Mouse (Mus musculus) heart, adult 2 months (tissue): ENCODE data around the gene Bpifc. TPM values are rescaled to one million over a fixed set of nuclear protein-coding genes. Genes with fewer than 3 reads are reported as not detected.

ENCODE experiments used
- DNase-seq, 2 experiments: peaks; one replicate each; pipeline ENCODE4 v3.0.0; 2021
- H3K27ac ChIP-seq: fragments of 200-600 bp; 2 replicates; pipeline ENCODE4 v1.8.1; 2022
- H3K27me3 ChIP-seq: fragments of 200-500 bp; 2 replicates; pipeline ENCODE4 v1.6.1; 2012; ENCODE audit warnings: mild to moderate bottlenecking, low read length, inconsistent platforms, mixed read lengths; ENCODE audit not compliant: control insufficient read depth, insufficient read depth
- H3K36me3 ChIP-seq: fragments of 200-500 bp; 2 replicates; pipeline ENCODE4 v1.6.1; 2012; ENCODE audit warnings: low read length, inconsistent platforms; ENCODE audit not compliant: control insufficient read depth, insufficient read depth
- H3K4me1 ChIP-seq: fragments of 200-500 bp; 2 replicates; pipeline ENCODE4 v1.6.1; 2011; ENCODE audit warnings: low read length; ENCODE audit not compliant: control insufficient read depth, insufficient read depth
- H3K4me3 ChIP-seq: fragments of 200-600 bp; 2 replicates; pipeline ENCODE4 v1.8.1; 2022
- H3K79me2 ChIP-seq: fragments of 200-500 bp; replicated peaks from 2 replicates; pipeline ENCODE4 v1.6.1; 2012; ENCODE audit warnings: mild to moderate bottlenecking, inconsistent platforms, low read length, moderate library complexity, mixed read lengths; ENCODE audit not compliant: control insufficient read depth, insufficient read depth
- H3K9ac ChIP-seq: fragments of 200-500 bp; 2 replicates; pipeline ENCODE4 v1.6.1; 2012; ENCODE audit warnings: low read depth, mild to moderate bottlenecking, control low read depth, inconsistent platforms, low read length, mixed read lengths
- CTCF ChIP-seq: fragments of 200-600 bp; IDR thresholded peaks from 2 replicates; pipeline ENCODE4 v1.8.1; 2022; ENCODE audit warnings: antibody characterized with exemption, mild to moderate bottlenecking, moderate library complexity
- EP300 ChIP-seq: fragments of 200-500 bp; IDR thresholded peaks from 2 replicates; pipeline ENCODE4 v1.6.1; 2011; ENCODE audit warnings: low read depth, low read length, control low read depth; ENCODE audit not compliant: insufficient read depth
- POLR2A ChIP-seq: fragments of 200-500 bp; IDR thresholded peaks from 2 replicates; pipeline ENCODE4 v1.6.1; 2011; ENCODE audit warnings: mild to moderate bottlenecking, low read depth, low read length, control low read depth; ENCODE audit not compliant: insufficient read depth
- WGBS: fragments of 180-500 bp; shearing (Covaris S2); methylation state at CpG from one replicate; pipeline ENCODE4 v1.1.7; 2018; 5-methylcytosine and 5-hydroxymethylcytosine counted together
- intact Hi-C: fragments of 180-260 bp; cut with DNase I; formaldehyde crosslinking; loops from one replicate; pipeline ENCODE4 v1.15.1; 2025
- polyA plus RNA-seq: library from polyadenylated mRNA; depleted of rRNA; stranded (reverse); fragments of >200 nt; gene quantifications from 2 replicates; pipeline ENCODE4 v1.2.3, GENCODE M21; 2012; rRNA removed
- total RNA-seq, 2 experiments: library from RNA; stranded (reverse); gene quantifications; 2 replicates each; pipeline ENCODE4 v1.2.3; 2021

The Bpifc gene
- total and polyA plus RNA-seq, 3 experiments, result not detected

- TF ChIP-seq POLR2A (no peak), EP300 (no peak), CTCF (no peak)
- intact Hi-C loops, result no loop called here
- no peaks in the 10 kb centered on the region for H3K36me3 ChIP-seq
- H3K27ac ChIP-seq, result no peak overlapping the region
- H3K27me3 ChIP-seq, result peaks cover 2% of the 10 kb centered on the region; the same call in 1 of the 2 replicates
- no peak for DNase-seq
- H3K79me2 ChIP-seq, result no peaks in the 10 kb centered on the region
- no peaks in the 10 kb centered on the region; the same call in 1 of the 2 replicates for H3K4me1 ChIP-seq
- H3K9ac ChIP-seq, result no peak overlapping the region
- no peak overlapping the region for H3K4me3 ChIP-seq
- WGBS, result 87% methylated on average over 11 of the region's 11 CpGs
Measured at GRCm38 (mm10) chr10:85929962-85930361, 81.7 kb downstream of the Bpifc start.

GRCm38 (mm10) chr10:85929208-85929591 is 82.5 kb downstream of the Bpifc start:
- no peaks in the 10 kb centered on the region for H3K79me2 ChIP-seq
- no peak for DNase-seq
- no peak overlapping the region for H3K4me3 ChIP-seq
- H3K27ac ChIP-seq, result no peak overlapping the region
- peaks cover 2% of the 10 kb centered on the region; the same call in 1 of the 2 replicates for H3K27me3 ChIP-seq
- no peaks in the 10 kb centered on the region for H3K36me3 ChIP-seq
- H3K4me1 ChIP-seq, result no peaks in the 10 kb centered on the region; the same call in 1 of the 2 replicates
- WGBS, result 52% methylated on average over 11 of the region's 11 CpGs
- intact Hi-C loops, result no loop called here
- no peak for TF ChIP-seq CTCF
- no peak for TF ChIP-seq EP300
- TF ChIP-seq POLR2A, result no peak
- no peak overlapping the region for H3K9ac ChIP-seq

GRCm38 (mm10) chr10:85928499-85929207 is 83.0 kb downstream of the Bpifc start:
- DNase-seq, result peak; percentile 58 to 60
- no peaks in the 10 kb centered on the region; the same call in 1 of the 2 replicates for H3K4me1 ChIP-seq
- H3K36me3 ChIP-seq, result no peaks in the 10 kb centered on the region
- 2% methylated on average over 63 of the region's 63 CpGs for WGBS
- TF ChIP-seq EP300, result no peak
- TF ChIP-seq CTCF, result peak; percentile 58
- no peak for TF ChIP-seq POLR2A
- intact Hi-C loops, result no loop called here
- H3K27ac ChIP-seq, result no peak overlapping the region
- H3K27me3 ChIP-seq, result peaks cover 2% of the 10 kb centered on the region; the same call in 1 of the 2 replicates
- H3K9ac ChIP-seq, result peak overlapping the region; percentile 67
- H3K4me3 ChIP-seq, result peak overlapping the region; percentile 54
- no peaks in the 10 kb centered on the region for H3K79me2 ChIP-seq

GRCm38 (mm10) chr10:85927676-85928445 is 83.8 kb downstream of the Bpifc start, which contains the start of gene Ascl4:
Gene Ascl4 (plus strand): TSS chr10:85927681.
- peak within 1 kb of the TSS; percentile 54 for H3K4me3 ChIP-seq
- peak within 1 kb of the TSS; percentile 67 for H3K9ac ChIP-seq
- TF ChIP-seq EP300 (no peak), CTCF (no peak), POLR2A (no peak)
- H3K79me2 ChIP-seq, result no peaks in the 10 kb centered on the region
- no peak within 1 kb of the TSS for H3K27ac ChIP-seq
- intact Hi-C loops, result no loop called here
- H3K27me3 ChIP-seq, result peaks cover 2% of the 10 kb centered on the region; the same call in 1 of the 2 replicates
- 2% methylated on average over 23 of the region's 23 CpGs for WGBS
- peak; percentile 12 to 24 for DNase-seq
- no peaks in the 10 kb centered on the region for H3K36me3 ChIP-seq
- no peaks in the 10 kb centered on the region; the same call in 1 of the 2 replicates for H3K4me1 ChIP-seq

GRCm38 (mm10) chr10:85916498-85917309 is 95.0 kb downstream of the Bpifc start, which contains the start of gene Prdm4:
Gene Prdm4 (minus strand): TSS chr10:85917142.
- peaks cover 2% of the 10 kb centered on the region for H3K4me1 ChIP-seq
- peak within 1 kb of the TSS; percentile 99 for H3K9ac ChIP-seq
- H3K27ac ChIP-seq, result peak within 1 kb of the TSS; percentile 83
- peaks cover 12% of the 10 kb centered on the region for H3K36me3 ChIP-seq
- under 1% methylated on average over 89 of the region's 90 CpGs for WGBS
- peak within 1 kb of the TSS; percentile 77 for H3K4me3 ChIP-seq
- H3K27me3 ChIP-seq, result no peaks in the 10 kb centered on the region
- DNase-seq, result peak; percentile 96 to 99
- H3K79me2 ChIP-seq, result peaks cover 3% of the 10 kb centered on the region; the same call in 1 of the 2 replicates
- no peak for TF ChIP-seq POLR2A
- TF ChIP-seq EP300, result peak; percentile 71; the same call in 1 of the 2 replicates
- peak; percentile 65 for TF ChIP-seq CTCF
- intact Hi-C loops, result loop anchor here (2.0 kb wide), 1 partner anchor 40 kb away; the partner anchor contains the start of gene Rtcb

Other genes with a start within 250 kb of the Bpifc start
- gene Pwp1, start 182.4 kb downstream of the Bpifc start, total RNA-seq, result 10 to 100 TPM; 12.6 to 14.0 TPM
- gene Pwp1, start 182.4 kb downstream of the Bpifc start, polyA plus RNA-seq, result 7.0 and 12.9 TPM in 2 replicates
- gene Prdm4, start 94.8 kb downstream of the Bpifc start, total RNA-seq, result 10 to 100 TPM; 10.6 to 11.6 TPM
- 12.7 and 20.6 TPM in 2 replicates for gene Prdm4, start 94.8 kb downstream of the Bpifc start, polyA plus RNA-seq
- not detected for gene Ascl4, start 84.2 kb downstream of the Bpifc start, total RNA-seq
- gene Ascl4, start 84.2 kb downstream of the Bpifc start, polyA plus RNA-seq, result not detected in 2 replicates
- gene Rtcb, start 54.1 kb downstream of the Bpifc start, total RNA-seq, result 10 to 100 TPM; 70.0 to 76.7 TPM
- gene Rtcb, start 54.1 kb downstream of the Bpifc start, polyA plus RNA-seq, result 38.8 and 69.8 TPM in 2 replicates
- 10 to 100 TPM; 13.2 to 16.2 TPM for gene Fbxo7, start 10.1 kb upstream of the Bpifc start, total RNA-seq
- gene Fbxo7, start 10.1 kb upstream of the Bpifc start, polyA plus RNA-seq, result 16.7 and 20.2 TPM in 2 replicates